Mouse (Mus musculus) adrenal gland (tissue): ENCODE measurements around the gene Tsen34.
"Not testable (repeated sequence)": the region's sequence is repeated elsewhere in the genome, so short reads cannot be mapped to it uniquely, and the experiment has no call there.

Experiments
- intact Hi-C: fragments of 180-260 bp; cut with DNase I; formaldehyde crosslinking; loops from one replicate; pipeline ENCODE4 v1.15.1; 2025
- microRNA-seq, 2 experiments: library from miRNA; unstranded; fragments of <30 nt; microRNA quantifications; one replicate each; pipeline ENCODE4; 2019

Tsen34 gene

GRCm38 (mm10) chr7:3712264-3712942, 19.7 kb downstream of the Tsen34 start:
- intact Hi-C loops: no loop called here

- intact Hi-C loops: no loop called here
These were observed 22.6 kb downstream of the Tsen34 start for GRCm38 (mm10) chr7:3715249-3715648.

- intact Hi-C loops: not testable (repeated sequence)
These were observed 27.6 kb downstream of the Tsen34 start, which contains the start of gene Pirb for GRCm38 (mm10) chr7:3720268-3720667. Gene Pirb, minus strand, starts transcription at chr7:3720391.

GRCm38 (mm10) chr7:3725459-3725858, 32.8 kb downstream of the Tsen34 start:
- intact Hi-C loops: not testable (repeated sequence)

GRCm38 (mm10) chr7:3732675-3733074, 40.0 kb downstream of the Tsen34 start:
- intact Hi-C loops: not testable (repeated sequence)

Small RNA genes within 50 kb of the gene (microRNA-seq; reads per million reads assigned to microRNA genes)
- gene Mir3572: 2.1 to 3.0 reads per million in 2 experiments
